Mouse (Mus musculus): Measurements from ENCODE around the gene Tulp4. TPM values are rescaled to one million over a fixed set of nuclear protein-coding genes. Genes with fewer than 3 reads are reported as not detected.

Tulp4 gene
- polyA plus RNA-seq, 1 experiment = 37.1 TPM

DNA sequence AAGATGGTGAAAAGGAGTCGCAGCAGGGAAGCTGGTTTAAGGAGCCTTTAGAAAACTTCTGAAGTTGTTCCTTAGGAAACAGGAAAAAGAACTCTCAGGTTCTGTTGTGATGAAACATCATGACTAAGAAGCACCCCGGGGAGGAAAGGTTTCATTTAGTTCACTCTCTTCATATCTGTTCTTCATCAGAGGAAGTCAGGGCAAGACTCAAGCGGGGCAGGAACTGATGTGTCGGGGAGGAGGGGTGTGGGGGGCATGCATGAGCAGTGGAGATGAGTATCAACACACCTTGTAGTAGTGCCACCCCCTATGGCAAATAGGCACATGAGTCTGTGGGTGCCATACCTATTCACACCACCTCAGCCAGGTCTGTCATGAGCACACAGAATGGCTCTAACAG, 47.3 kb downstream of the Tulp4 start:
- Histone ChIP-seq H3K4me3 (ENCODE audit: insufficient read depth, low read depth, low read length) (no peak overlapping the region), H3K27ac (replicated peaks; ENCODE audit: low read depth, low read length) (no peak overlapping the region), H3K4me1 (ENCODE audit: control insufficient read depth, insufficient read depth, insufficient read length, low read length) (no peaks in the 10 kb centered on the region)

DNA sequence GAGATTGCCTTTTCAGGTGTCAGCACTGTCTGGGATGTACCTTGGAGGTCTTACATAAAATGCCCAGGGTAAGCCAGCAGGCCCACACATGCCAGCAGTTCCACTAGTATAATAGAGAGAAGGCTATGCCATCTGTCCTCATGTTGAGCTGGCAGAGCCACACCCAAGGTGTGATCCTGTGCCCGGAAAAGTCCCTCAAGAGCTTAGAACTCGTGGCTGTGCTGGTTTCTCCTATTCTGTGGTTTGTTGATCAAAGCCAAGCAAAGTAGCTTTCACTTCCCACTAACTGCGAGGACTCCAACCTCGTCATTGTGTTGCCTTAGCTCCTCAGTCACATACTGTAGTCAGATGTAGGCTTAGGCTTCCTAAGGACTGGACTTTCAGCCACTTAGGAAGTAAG, 48.1 kb downstream of the Tulp4 start:
- no peak overlapping the region for H3K4me3 ChIP-seq (ENCODE audit: insufficient read depth, low read depth, low read length)
- H3K4me1 ChIP-seq (ENCODE audit: control insufficient read depth, insufficient read depth, insufficient read length, low read length) = no peaks in the 10 kb centered on the region
- no peak overlapping the region for H3K27ac ChIP-seq (replicated peaks; ENCODE audit: low read depth, low read length)

- Histone ChIP-seq H3K4me1 (ENCODE audit: control insufficient read depth, insufficient read depth, insufficient read length, low read length) (no peaks in the 10 kb centered on the region), H3K27ac (replicated peaks; ENCODE audit: low read depth, low read length) (no peak overlapping the region), H3K4me3 (ENCODE audit: insufficient read depth, low read depth, low read length) (no peak overlapping the region)
Measured at GRCm38 (mm10) chr17:6160495-6160894, 54.3 kb downstream of the Tulp4 start.

DNA sequence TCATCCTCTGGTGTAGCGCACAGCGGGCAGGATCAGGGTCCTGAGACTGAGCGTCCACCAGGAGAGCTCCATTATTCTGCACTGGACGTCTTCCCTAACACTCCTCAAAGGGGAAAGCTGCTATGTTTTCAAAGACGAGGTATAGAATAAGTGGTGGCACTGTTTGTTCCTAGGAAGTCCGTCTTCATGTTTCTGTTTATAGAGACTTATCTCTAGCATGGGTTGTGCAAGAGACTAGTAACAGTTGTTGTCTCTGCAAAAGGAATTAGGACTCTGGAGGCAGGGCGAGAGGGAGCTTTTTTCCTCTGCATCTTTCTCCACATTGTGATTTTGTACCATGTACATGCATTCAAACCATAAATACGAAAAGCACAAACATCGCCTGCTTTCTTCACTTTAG, 55.7 kb downstream of the Tulp4 start:
- Histone ChIP-seq H3K27ac (replicated peaks; ENCODE audit: low read depth, low read length) (no peak overlapping the region), H3K4me1 (ENCODE audit: control insufficient read depth, insufficient read depth, insufficient read length, low read length) (no peaks in the 10 kb centered on the region), H3K4me3 (ENCODE audit: insufficient read depth, low read depth, low read length) (no peak overlapping the region)

- H3K4me1 ChIP-seq (ENCODE audit: control insufficient read depth, insufficient read depth, insufficient read length, low read length) = peaks cover under 1% of the 10 kb centered on the region; the same call in 1 of the 2 replicates
- H3K4me3 ChIP-seq (ENCODE audit: insufficient read depth, low read depth, low read length) = no peak overlapping the region
- no peak overlapping the region for H3K27ac ChIP-seq (replicated peaks; ENCODE audit: low read depth, low read length)
Measured at GRCm38 (mm10) chr17:6162761-6163160, 56.5 kb downstream of the Tulp4 start.

GRCm38 (mm10) chr17:6164911-6165310, 58.7 kb downstream of the Tulp4 start:
- no peak overlapping the region; the same call in 1 of the 2 replicates for H3K27ac ChIP-seq (replicated peaks; ENCODE audit: low read depth, low read length)
- H3K4me3 ChIP-seq (ENCODE audit: insufficient read depth, low read depth, low read length) = no peak overlapping the region
- H3K4me1 ChIP-seq (ENCODE audit: control insufficient read depth, insufficient read depth, insufficient read length, low read length) = peaks cover 5% of the 10 kb centered on the region; the same call in 1 of the 2 replicates

DNA sequence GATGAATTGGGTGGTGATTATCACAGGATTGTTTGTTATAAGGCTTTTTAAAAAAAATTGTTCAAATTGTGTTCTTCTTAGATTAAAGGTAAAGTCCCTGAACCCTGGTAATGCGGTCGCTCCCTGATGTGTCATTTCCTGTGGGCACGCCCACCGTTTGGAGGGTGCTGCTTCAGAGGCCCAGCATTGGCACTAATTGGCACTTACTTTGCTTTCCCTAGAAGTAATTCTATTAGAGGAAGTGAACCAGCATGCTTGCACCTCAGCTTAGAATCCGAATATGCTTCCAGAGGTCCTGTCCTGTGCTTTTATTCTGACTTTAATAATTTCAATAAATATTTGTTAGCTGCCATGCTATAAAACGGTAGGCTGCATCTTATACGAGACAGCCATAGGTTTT, 66.2 kb downstream of the Tulp4 start:
- Histone ChIP-seq H3K4me3 (ENCODE audit: insufficient read depth, low read depth, low read length) (no peak overlapping the region), H3K4me1 (ENCODE audit: control insufficient read depth, insufficient read depth, insufficient read length, low read length) (peaks cover 18% of the 10 kb centered on the region), H3K27ac (replicated peaks; ENCODE audit: low read depth, low read length) (no peak overlapping the region)

DNA sequence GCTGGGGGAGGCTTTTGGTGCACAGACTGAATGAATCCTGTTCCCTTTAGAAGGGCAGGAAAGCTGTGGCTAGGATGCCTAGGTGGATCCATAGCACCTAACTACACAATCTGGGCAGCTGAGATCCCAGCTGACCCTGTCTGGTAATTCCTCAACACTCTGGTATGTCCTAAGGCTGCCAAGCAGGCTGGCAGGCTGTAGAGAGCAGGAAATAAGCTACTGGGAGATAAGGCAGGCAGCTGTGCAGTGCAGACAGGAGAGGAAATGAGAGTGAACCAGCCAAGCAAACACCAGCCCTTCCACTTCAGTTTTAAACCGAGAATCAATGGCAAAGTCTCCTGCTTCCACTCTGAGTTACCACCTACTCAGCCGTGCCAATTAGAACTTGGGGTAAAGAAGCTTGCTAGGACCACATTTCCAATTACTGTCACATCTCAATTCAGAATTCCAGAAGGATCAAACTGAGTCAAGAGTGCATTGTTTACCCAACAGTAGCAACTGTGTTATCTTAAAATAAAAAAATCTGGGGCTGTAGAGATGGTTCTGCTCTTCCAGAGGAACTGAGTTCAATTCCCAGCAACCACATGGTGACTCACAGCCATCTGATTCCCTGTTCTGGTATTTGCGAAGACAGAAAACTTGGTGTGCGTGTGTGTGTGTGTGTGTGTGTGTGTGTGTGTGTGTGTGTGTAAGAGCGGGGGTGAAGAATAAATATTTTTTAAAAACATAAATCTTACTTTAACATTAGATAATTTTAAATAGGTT, 66.9 kb downstream of the Tulp4 start:
- H3K27ac ChIP-seq (replicated peaks; ENCODE audit: low read depth, low read length) = peak overlapping the region; percentile 68; the same call in 1 of the 2 replicates
- peaks cover 17% of the 10 kb centered on the region for H3K4me1 ChIP-seq (ENCODE audit: control insufficient read depth, insufficient read depth, insufficient read length, low read length)
- no peak overlapping the region for H3K4me3 ChIP-seq (ENCODE audit: insufficient read depth, low read depth, low read length)

GRCm38 (mm10) chr17:6174574-6174973, 68.3 kb downstream of the Tulp4 start:
- Histone ChIP-seq H3K4me3 (ENCODE audit: insufficient read depth, low read depth, low read length) (no peak overlapping the region), H3K27ac (replicated peaks; ENCODE audit: low read depth, low read length) (no peak overlapping the region), H3K4me1 (ENCODE audit: control insufficient read depth, insufficient read depth, insufficient read length, low read length) (peaks cover 14% of the 10 kb centered on the region)

DNA sequence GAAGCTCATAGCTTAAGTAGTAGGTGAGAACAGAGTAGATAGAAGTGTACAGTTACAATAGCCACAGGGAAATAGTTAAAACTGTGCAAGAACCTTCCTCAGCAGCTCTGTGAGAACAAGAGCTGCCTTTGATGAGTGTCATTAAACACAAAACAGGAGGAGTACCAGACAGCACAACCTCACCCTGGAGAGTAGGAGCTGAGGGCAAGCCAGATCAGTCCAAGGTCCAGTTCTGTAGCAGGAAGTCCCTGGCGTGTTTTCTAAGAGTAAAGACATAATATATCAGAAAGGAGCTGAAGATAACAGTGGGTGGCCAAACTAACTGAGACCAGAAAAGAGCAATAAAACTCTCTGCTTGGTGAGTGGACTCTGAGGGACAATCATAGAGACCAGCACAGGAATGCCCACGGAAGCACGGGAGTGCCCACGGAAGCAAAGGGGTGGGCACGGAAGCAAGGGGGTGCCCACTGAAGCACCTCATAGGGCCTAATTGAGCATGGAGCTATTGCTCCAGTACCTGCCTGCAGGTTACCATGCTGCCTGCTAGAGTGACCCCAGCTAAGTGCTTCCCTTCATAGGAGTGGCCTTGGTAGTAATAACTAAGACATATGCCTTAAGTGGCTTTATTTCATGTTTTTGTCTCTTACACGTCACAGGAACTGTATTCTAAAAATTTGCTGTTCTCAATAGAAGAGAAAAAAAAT, 72.5 kb downstream of the Tulp4 start:
- H3K27ac ChIP-seq (replicated peaks; ENCODE audit: low read depth, low read length) = no peak overlapping the region
- H3K4me3 ChIP-seq (ENCODE audit: insufficient read depth, low read depth, low read length) = no peak overlapping the region
- H3K4me1 ChIP-seq (ENCODE audit: control insufficient read depth, insufficient read depth, insufficient read length, low read length) = peaks cover 1% of the 10 kb centered on the region; the same call in 1 of the 2 replicates

- Histone ChIP-seq H3K4me3 (ENCODE audit: insufficient read depth, low read depth, low read length) (no peak overlapping the region), H3K27ac (replicated peaks; ENCODE audit: low read depth, low read length) (no peak overlapping the region), H3K4me1 (ENCODE audit: control insufficient read depth, insufficient read depth, insufficient read length, low read length) (no peaks in the 10 kb centered on the region)
Measured at GRCm38 (mm10) chr17:6179389-6179788, 73.2 kb downstream of the Tulp4 start.

DNA sequence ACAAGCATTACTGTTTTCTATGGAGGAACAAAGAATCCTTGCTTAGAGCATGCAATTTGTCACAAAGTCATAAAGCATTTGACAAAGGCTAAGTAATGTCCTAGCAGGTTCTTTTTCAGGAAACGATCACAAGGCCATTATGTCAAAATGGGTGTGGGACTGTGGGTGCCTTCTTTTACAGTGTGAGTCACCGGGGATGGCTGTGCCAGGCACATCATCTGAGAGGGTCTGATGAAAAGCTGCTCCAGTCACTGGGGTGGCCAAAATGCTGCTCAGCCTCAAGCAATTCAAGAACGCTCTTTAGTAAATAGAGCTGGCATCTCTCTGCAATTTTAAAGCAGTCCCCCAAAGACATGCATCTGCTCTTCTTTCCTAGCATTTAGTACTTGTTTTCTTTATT, 74.2 kb downstream of the Tulp4 start:
- Histone ChIP-seq H3K4me1 (ENCODE audit: control insufficient read depth, insufficient read depth, insufficient read length, low read length) (no peaks in the 10 kb centered on the region), H3K27ac (replicated peaks; ENCODE audit: low read depth, low read length) (no peak overlapping the region), H3K4me3 (ENCODE audit: insufficient read depth, low read depth, low read length) (no peak overlapping the region)

DNA sequence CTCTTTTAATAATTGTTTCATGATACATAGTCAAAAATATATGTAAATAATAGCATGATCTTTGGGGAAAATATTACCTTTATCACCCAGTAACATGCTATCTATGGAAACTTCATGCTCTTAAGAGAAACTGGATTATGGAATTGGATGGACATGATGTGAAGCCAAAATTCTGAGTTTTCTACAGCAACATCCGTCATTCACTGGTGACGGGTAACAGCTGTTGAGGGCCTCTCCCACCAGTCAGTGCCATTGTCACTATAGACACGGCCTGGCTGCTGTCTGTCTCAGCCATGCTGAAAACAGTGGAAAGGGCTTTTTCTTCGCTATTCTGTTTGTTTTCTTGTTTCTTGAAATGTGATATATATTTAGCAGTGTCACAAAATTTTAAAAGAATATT, 76.5 kb downstream of the Tulp4 start:
- Histone ChIP-seq H3K4me1 (ENCODE audit: control insufficient read depth, insufficient read depth, insufficient read length, low read length) (no peaks in the 10 kb centered on the region), H3K4me3 (ENCODE audit: insufficient read depth, low read depth, low read length) (no peak overlapping the region), H3K27ac (replicated peaks; ENCODE audit: low read depth, low read length) (no peak overlapping the region)

DNA sequence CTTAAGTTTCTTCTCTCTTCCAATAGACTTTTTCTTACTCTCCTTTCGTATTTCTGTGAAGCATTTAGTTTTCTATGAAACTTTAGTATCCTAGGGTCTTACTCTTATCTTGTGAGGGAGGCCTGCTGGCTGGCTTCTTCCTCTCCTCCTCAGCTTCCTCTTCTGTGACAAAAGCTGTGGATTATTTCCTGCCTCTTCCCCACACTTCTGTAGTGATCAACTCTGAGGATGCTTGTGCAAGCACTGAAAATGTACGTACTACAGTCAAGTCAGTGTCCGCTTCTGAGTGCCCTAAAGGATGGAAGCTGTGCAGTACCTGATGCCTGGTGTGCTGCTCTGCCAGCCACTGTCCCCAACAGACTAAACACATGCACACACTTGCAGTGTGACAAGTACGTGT, 80.4 kb downstream of the Tulp4 start:
- no peak overlapping the region for H3K4me3 ChIP-seq (ENCODE audit: insufficient read depth, low read depth, low read length)
- H3K4me1 ChIP-seq (ENCODE audit: control insufficient read depth, insufficient read depth, insufficient read length, low read length) = no peaks in the 10 kb centered on the region
- H3K27ac ChIP-seq (replicated peaks; ENCODE audit: low read depth, low read length) = no peak overlapping the region

GRCm38 (mm10) chr17:6187183-6187582, 80.9 kb downstream of the Tulp4 start:
- Histone ChIP-seq H3K4me1 (ENCODE audit: control insufficient read depth, insufficient read depth, insufficient read length, low read length) (no peaks in the 10 kb centered on the region), H3K4me3 (ENCODE audit: insufficient read depth, low read depth, low read length) (no peak overlapping the region), H3K27ac (replicated peaks; ENCODE audit: low read depth, low read length) (no peak overlapping the region)

GRCm38 (mm10) chr17:6189207-6189606, 83.0 kb downstream of the Tulp4 start:
- no peaks in the 10 kb centered on the region for H3K4me1 ChIP-seq (ENCODE audit: control insufficient read depth, insufficient read depth, insufficient read length, low read length)
- H3K27ac ChIP-seq (replicated peaks; ENCODE audit: low read depth, low read length) = no peak overlapping the region
- H3K4me3 ChIP-seq (ENCODE audit: insufficient read depth, low read depth, low read length) = no peak overlapping the region

Measured in brown adipose tissue, adult 24 weeks (tissue).